ENCODE assay signal across 8 mouse cellular contexts in genomic region chr8:126826328-126827285, GRCm38 (mm10).
DNase-seq lines count a peak whose midpoint lies in the region; ATAC-seq and TF ChIP-seq lines count a peak whose summit lies in the region.

No protein-coding gene starts in this region.

- no peaks in the 10 kb centered on the region for H3K27me3 ChIP-seq in myocyte (ENCODE audit: control insufficient read depth, insufficient read depth, insufficient read length)

- H3K27ac ChIP-seq in brown adipose tissue, adult 24 weeks (replicated peaks; ENCODE audit: low read depth, low read length): peak overlapping the region; percentile 90

- no peaks in the 10 kb centered on the region for H3K36me3 ChIP-seq in myocyte (ENCODE audit: control insufficient read depth, insufficient read depth)

- no peak overlapping the region for H3ac ChIP-seq in myocyte (ENCODE audit: control insufficient read depth, insufficient read length)

- peaks cover 44% of the 10 kb centered on the region for H3K4me1 ChIP-seq in brown adipose tissue, adult 24 weeks (ENCODE audit: control insufficient read depth, insufficient read depth, insufficient read length, low read length)

- TF ChIP-seq POLR2A in myocyte (IDR thresholded peaks at IDR 0.05; ENCODE audit: insufficient read length, low read depth): peak; percentile 35

- intact Hi-C loops in left cerebral cortex, postnatal 25 days (cut with DNase I): no loop called here
- intact Hi-C loops in left cerebral cortex, postnatal 36 days (cut with DNase I): no loop called here
- intact Hi-C loops in gastrocnemius, postnatal 14 days (cut with DNase I; ENCODE audit: low total_unique reads): no loop called here

- no peaks in the 10 kb centered on the region for H3K79me2 ChIP-seq in myocyte (ENCODE audit: control insufficient read depth, insufficient read depth)

- DNase-seq in left cerebral cortex, postnatal 25 days (ENCODE audit: low spot score in 2 of 2): peak; percentile 41 to 56
- no peak for DNase-seq in left cerebral cortex, postnatal 36 days (ENCODE audit: low spot score in 2 of 2)
- peak; percentile 75 for DNase-seq in gastrocnemius, postnatal 14 days
- DNase-seq in hindlimb bud, embryonic 11.5 days (ENCODE audit: extremely low spot score, low read depth, low spot score): peak; percentile 96
- peak; percentile 75 for DNase-seq in liver

- ATAC-seq in erythroid progenitor cell, adult 5-6 weeks (replicated peaks; ENCODE audit: low FRiP score, poor library complexity, severe bottlenecking): no peak

- no peak overlapping the region for H3K4me3 ChIP-seq in brown adipose tissue, adult 24 weeks (ENCODE audit: insufficient read depth, low read depth, low read length)
- no peak overlapping the region for H3K4me3 ChIP-seq in myocyte

- H3K4me2 ChIP-seq in myocyte (ENCODE audit: low read depth): peak overlapping the region; percentile 62

TF ChIP-seq in myocyte, 11 proteins besides CTCF, POLR2A, EP300 and RAD21:
- TF ChIP-seq TCF12 (IDR thresholded peaks at IDR 0.05; ENCODE audit: insufficient read depth, poor library complexity, severe bottlenecking) (peak; percentile 53), MAX (IDR thresholded peaks at IDR 0.05; ENCODE audit: low read depth) (no peak), REST (IDR thresholded peaks at IDR 0.05; ENCODE audit: insufficient read depth, insufficient read length) (no peak), MYOG (IDR thresholded peaks at IDR 0.05; ENCODE audit: control insufficient read depth in 1 of 3, insufficient read depth in 1 of 3, insufficient read length in 2 of 3, low read depth in 2 of 3) (peak in 2 of 3 experiments; percentile 30 to 81), USF1 (IDR thresholded peaks at IDR 0.05; ENCODE audit: low read depth) (no peak), CEBPB (IDR thresholded peaks at IDR 0.05; ENCODE audit: insufficient read depth, poor library complexity, severe bottlenecking) (0 out of 2 replicates have a peak, but pooled peaks have one; percentile 43), SRF (IDR thresholded peaks at IDR 0.05; ENCODE audit: control insufficient read depth, insufficient read length, low read depth) (no peak), POLR2AphosphoS2 (IDR thresholded peaks at IDR 0.05; ENCODE audit: insufficient read length, low read depth) (no peak), MYOD1 (IDR thresholded peaks at IDR 0.05; ENCODE audit: control insufficient read depth in 1 of 3, insufficient read length in 2 of 3, low read depth in 2 of 3) (peak in 2 of 3 experiments; percentile 56 to 80), E2F4 (IDR thresholded peaks at IDR 0.05; ENCODE audit: insufficient read depth) (no peak), TCF3 (IDR thresholded peaks at IDR 0.05; ENCODE audit: insufficient read length, low read depth) (no peak)

Comparison
In these comparisons a context has a peak if more than half of its experiments do, and no peak if none do; other contexts are left out.
1. DNase-seq: peak in left cerebral cortex, postnatal 25 days (2 of 2), gastrocnemius, postnatal 14 days (single experiment), hindlimb bud, embryonic 11.5 days (single experiment) and liver (single experiment); none in left cerebral cortex, postnatal 36 days (0 of 2).